Mouse (Mus musculus) CH12.LX (cell line): ENCODE data around the gene Gm49383. TPM values are rescaled to one million over a fixed set of nuclear protein-coding genes. Genes with fewer than 3 reads are reported as not detected.
A peak's percentile ranks its signal among the peaks of the same experiment; 100 is the strongest.

Experiments used
- DNase-seq: peaks from one replicate; pipeline ENCODE4 v3.0.0-alpha.2; 2013; ENCODE audit errors: extremely low read depth
- H3K27ac ChIP-seq: 2 replicates; pipeline ENCODE4 v1.5.1; 2012; ENCODE audit warnings: low read depth, mild to moderate bottlenecking, control low read depth, moderate library complexity; ENCODE audit not compliant: insufficient read depth
- H3K27me3 ChIP-seq: replicated peaks from 2 replicates; pipeline ENCODE3; 2012; ENCODE audit warnings: inconsistent platforms
- H3K36me3 ChIP-seq, 2 experiments: replicated peaks in 1 of 2; 2 replicates each; pipeline versions ENCODE3 to v1.6.1; 2012; ENCODE audit warnings: inconsistent platforms in 1 of 2, low read length in 1 of 2, mild to moderate bottlenecking in 1 of 2, mixed read lengths in 1 of 2, moderate library complexity in 1 of 2; ENCODE audit not compliant: control insufficient read depth in 1 of 2, insufficient read depth in 1 of 2
- H3K4me1 ChIP-seq, 2 experiments: 2 replicates each; pipeline ENCODE4 v1.6.1; 2012; ENCODE audit warnings: inconsistent platforms in 1 of 2, moderate library complexity in 1 of 2; ENCODE audit not compliant: insufficient read depth in 2 of 2, control insufficient read depth in 1 of 2
- H3K4me2 ChIP-seq: 2 replicates; pipeline ENCODE4 v1.6.1; 2012; ENCODE audit warnings: low read depth, mild to moderate bottlenecking, control low read depth; ENCODE audit not compliant: poor library complexity, insufficient read depth, severe bottlenecking
- H3K4me3 ChIP-seq, 3 experiments: fragments of 150-350 bp in 1 of 3; sonication (generic) in 1 of 3; replicated peaks in 1 of 3; 2 replicates each; pipeline versions ENCODE3 to v1.5.1; 2011 to 2012; ENCODE audit warnings: low read depth in 2 of 3, low read length in 2 of 3, mild to moderate bottlenecking in 2 of 3, moderate library complexity in 2 of 3, control low read depth in 1 of 3, improper control_type of control experiment in 1 of 3, inconsistent platforms in 1 of 3, mixed read lengths in 1 of 3; ENCODE audit not compliant: poor library complexity in 1 of 3
- H3K79me2 ChIP-seq: replicated peaks from 2 replicates; pipeline ENCODE4 v1.6.1; 2012; ENCODE audit warnings: mild to moderate bottlenecking, moderate library complexity; ENCODE audit not compliant: control insufficient read depth, poor library complexity, insufficient read depth, severe bottlenecking; ENCODE audit errors: extremely low read depth
- H3K9ac ChIP-seq: 2 replicates; pipeline ENCODE4 v1.6.1; 2012; ENCODE audit warnings: low read depth, mild to moderate bottlenecking, control low read depth, moderate library complexity; ENCODE audit not compliant: insufficient read depth
- H3K9me3 ChIP-seq: replicated peaks from 2 replicates; pipeline ENCODE3; 2012; ENCODE audit warnings: low read length, inconsistent platforms, mixed read lengths
- BHLHE40 ChIP-seq: IDR thresholded peaks from 2 replicates; pipeline ENCODE4 v1.6.1; 2011; ENCODE audit warnings: mild to moderate bottlenecking, low read depth, low read length, improper control_type of control experiment
- CHD1 ChIP-seq: IDR thresholded peaks from 2 replicates; pipeline ENCODE4 v1.6.1; 2012; ENCODE audit warnings: low read depth, low read length, improper control_type of control experiment, inconsistent platforms
- CHD2 ChIP-seq: IDR thresholded peaks from 2 replicates; pipeline ENCODE4 v1.6.1; 2011; ENCODE audit warnings: low read length, improper control_type of control experiment
- CTCF ChIP-seq, 2 experiments: IDR thresholded peaks in 1 of 2; conservative IDR thresholded peaks in 1 of 2; 2 replicates each; pipeline ENCODE4 v1.5.1; 2011 to 2012; ENCODE audit warnings: low read depth in 2 of 2, low read length in 2 of 2, improper control_type of control experiment in 1 of 2, inconsistent platforms in 1 of 2, mild to moderate bottlenecking in 1 of 2, moderate library complexity in 1 of 2
- E2F4 ChIP-seq: IDR thresholded peaks from 2 replicates; pipeline ENCODE4 v1.6.1; 2011; ENCODE audit warnings: low read depth, low read length, improper control_type of control experiment; ENCODE audit not compliant: insufficient replicate concordance
- ELF1 ChIP-seq: IDR thresholded peaks from 2 replicates; pipeline ENCODE4 v1.6.1; 2014; ENCODE audit warnings: low read depth, mild to moderate bottlenecking, inconsistent platforms, low read length, improper control_type of control experiment
- EP300 ChIP-seq: IDR thresholded peaks from 2 replicates; pipeline ENCODE4 v1.6.1; 2011; ENCODE audit warnings: low read length, improper control_type of control experiment
- ETS1 ChIP-seq: conservative IDR thresholded peaks from 2 replicates; pipeline ENCODE4 v1.6.1; 2012; ENCODE audit warnings: low read depth, mild to moderate bottlenecking, inconsistent platforms, low read length, improper control_type of control experiment, moderate library complexity
- GABPA ChIP-seq: IDR thresholded peaks from 2 replicates; pipeline ENCODE4 v1.6.1; 2012; ENCODE audit warnings: low read depth, low read length, improper control_type of control experiment, inconsistent platforms; ENCODE audit not compliant: insufficient replicate concordance
- HCFC1 ChIP-seq: IDR thresholded peaks from 2 replicates; pipeline ENCODE4 v1.6.1; 2012; ENCODE audit warnings: low read depth, mild to moderate bottlenecking, inconsistent platforms, low read length, improper control_type of control experiment
- IRF4 ChIP-seq: IDR thresholded peaks from 2 replicates; pipeline ENCODE4 v1.6.1; 2014; ENCODE audit warnings: low read depth, mild to moderate bottlenecking, inconsistent platforms, low read length, improper control_type of control experiment
- JUN ChIP-seq: IDR thresholded peaks from 2 replicates; pipeline ENCODE4 v1.6.1; 2011; ENCODE audit warnings: low read depth, mild to moderate bottlenecking, low read length, improper control_type of control experiment, moderate library complexity; ENCODE audit not compliant: insufficient read depth
- JUND ChIP-seq: conservative IDR thresholded peaks from 2 replicates; pipeline ENCODE4 v1.6.1; 2011; ENCODE audit warnings: low read depth, low read length, improper control_type of control experiment
- KAT2A ChIP-seq: IDR thresholded peaks from 2 replicates; pipeline ENCODE4 v1.6.1; 2012; ENCODE audit warnings: low read length, improper control_type of control experiment, inconsistent platforms; ENCODE audit not compliant: insufficient replicate concordance
- MAFK ChIP-seq: IDR thresholded peaks from 2 replicates; pipeline ENCODE4 v1.6.1; 2011; ENCODE audit warnings: low read length, improper control_type of control experiment; ENCODE audit not compliant: insufficient replicate concordance
- MAX ChIP-seq: IDR thresholded peaks from 2 replicates; pipeline ENCODE4 v1.6.1; 2011; ENCODE audit warnings: low read length, improper control_type of control experiment
- MAZ ChIP-seq: IDR thresholded peaks from 2 replicates; pipeline ENCODE4 v1.6.1; 2012; ENCODE audit warnings: low read depth, mild to moderate bottlenecking, inconsistent platforms, low read length, improper control_type of control experiment, moderate library complexity
- MEF2A ChIP-seq: IDR thresholded peaks from 2 replicates; pipeline ENCODE4 v1.6.1; 2014; ENCODE audit warnings: low read depth, mild to moderate bottlenecking, inconsistent platforms, low read length, improper control_type of control experiment, borderline replicate concordance
- MXI1 ChIP-seq: IDR thresholded peaks from 2 replicates; pipeline ENCODE4 v1.6.1; 2011; ENCODE audit warnings: mild to moderate bottlenecking, low read depth, low read length, improper control_type of control experiment
- MYC ChIP-seq: IDR thresholded peaks from 2 replicates; pipeline ENCODE4 v1.6.1; 2011; ENCODE audit warnings: low read depth, mild to moderate bottlenecking, improper control_type of control experiment, low read length
- NELFE ChIP-seq: IDR thresholded peaks from 2 replicates; pipeline ENCODE4 v1.6.1; 2011; ENCODE audit warnings: low read depth, low read length, improper control_type of control experiment
- NRF1 ChIP-seq: IDR thresholded peaks from 2 replicates; pipeline ENCODE4 v1.6.1; 2014; ENCODE audit warnings: low read depth, mild to moderate bottlenecking, inconsistent platforms, low read length, improper control_type of control experiment, moderate library complexity
- PAX5 ChIP-seq: IDR thresholded peaks from 2 replicates; pipeline ENCODE4 v1.6.1; 2012; ENCODE audit warnings: low read length, inconsistent platforms, mixed read lengths
- POLR2A ChIP-seq: IDR thresholded peaks from 2 replicates; pipeline ENCODE4 v1.6.1; 2011; ENCODE audit warnings: low read depth, mild to moderate bottlenecking, improper control_type of control experiment, low read length
- POLR2AphosphoS2 ChIP-seq: IDR thresholded peaks from 2 replicates; pipeline ENCODE4 v1.6.1; 2011; ENCODE audit warnings: low read depth, low read length, improper control_type of control experiment
- RAD21 ChIP-seq: IDR thresholded peaks from 2 replicates; pipeline ENCODE4 v1.6.1; 2011; ENCODE audit warnings: low read depth, mild to moderate bottlenecking, low read length, improper control_type of control experiment, moderate library complexity
- RCOR1 ChIP-seq: conservative IDR thresholded peaks from 2 replicates; pipeline ENCODE4 v1.6.1; 2012; ENCODE audit warnings: low read depth, mild to moderate bottlenecking, inconsistent platforms, low read length, improper control_type of control experiment
- SIN3A ChIP-seq: IDR thresholded peaks from 2 replicates; pipeline ENCODE4 v1.6.1; 2012; ENCODE audit warnings: low read length, improper control_type of control experiment, inconsistent platforms
- SMC3 ChIP-seq: IDR thresholded peaks from 2 replicates; pipeline ENCODE4 v1.6.1; 2011; ENCODE audit warnings: low read depth, low read length, improper control_type of control experiment
- TBP ChIP-seq: conservative IDR thresholded peaks from 2 replicates; pipeline ENCODE4 v1.6.1; 2011; ENCODE audit warnings: low read depth, low read length, improper control_type of control experiment
- TCF12 ChIP-seq: IDR thresholded peaks from 2 replicates; pipeline ENCODE4 v1.6.1; 2014; ENCODE audit warnings: low read depth, mild to moderate bottlenecking, inconsistent platforms, low read length, improper control_type of control experiment
- UBTF ChIP-seq: IDR thresholded peaks from 2 replicates; pipeline ENCODE4 v1.6.1; 2012; ENCODE audit warnings: low read depth, mild to moderate bottlenecking, inconsistent platforms, low read length, improper control_type of control experiment, moderate library complexity
- USF1 ChIP-seq: IDR thresholded peaks from 2 replicates; pipeline ENCODE4 v1.6.1; 2014; ENCODE audit warnings: low read depth, mild to moderate bottlenecking, inconsistent platforms, low read length, improper control_type of control experiment
- USF2 ChIP-seq: conservative IDR thresholded peaks from 2 replicates; pipeline ENCODE4 v1.6.1; 2011; ENCODE audit warnings: low read depth, low read length, improper control_type of control experiment
- ZC3H11A ChIP-seq: IDR thresholded peaks from 2 replicates; pipeline ENCODE4 v1.6.1; 2012; ENCODE audit warnings: low read depth, mild to moderate bottlenecking, inconsistent platforms, low read length, improper control_type of control experiment
- ZKSCAN1 ChIP-seq: IDR thresholded peaks from 2 replicates; pipeline ENCODE4 v1.6.1; 2012; ENCODE audit warnings: low read depth, inconsistent platforms, low read length, improper control_type of control experiment, borderline replicate concordance
- ZMIZ1 ChIP-seq: IDR thresholded peaks from 2 replicates; pipeline ENCODE4 v1.6.1; 2012; ENCODE audit warnings: low read depth, mild to moderate bottlenecking, inconsistent platforms, low read length, improper control_type of control experiment
- ZNF384 ChIP-seq: IDR thresholded peaks from 2 replicates; pipeline ENCODE4 v1.6.1; 2012; ENCODE audit warnings: low read depth, low read length, improper control_type of control experiment, inconsistent platforms
- dilution Hi-C: fragments of 300-500 bp; cut with MboI; formaldehyde crosslinking; loops from 2 replicates; pipeline ENCODE4 v1.14.3; 2020; ENCODE audit warnings: low sequenced_read_pairs; ENCODE audit not compliant: extremely low pct_unique_long_range_greater_than_20kb, extremely low pct_ligation_motif_present
- in situ Hi-C: fragments of 300-500 bp; cut with MboI; formaldehyde crosslinking; loops from 3 replicates; pipeline ENCODE4 v1.14.3; 2019; ENCODE audit warnings: low sequenced_read_pairs, low pct_ligation_motif_present, low pct_unique_long_range_greater_than_20kb, mixed read lengths
- polyA plus RNA-seq: library from polyadenylated mRNA; unstranded; fragments of >175 nt; gene quantifications from 2 replicates; pipeline ENCODE4 v1.2.1, GENCODE M21; 2012; ENCODE audit warnings: low read depth; ENCODE audit not compliant: insufficient read length
- total RNA-seq, 2 experiments: library from RNA; depleted of rRNA; stranded (reverse); fragments of 300-350 nt in 1 of 2; fragments of >200 nt in 1 of 2; gene quantifications; 2 replicates each; pipeline ENCODE4 v1.2.3; 2012 to 2014

The Gm49383 gene
- total and polyA plus RNA-seq, 3 experiments, result 19.1 to 52.1 (median 21.3) TPM

GRCm38 (mm10) chr12:69213186-69213777 is 16.4 kb upstream of the Gm49383 start:
- Histone ChIP-seq H3K9ac (no peak overlapping the region), H3K79me2 (no peaks in the 10 kb centered on the region), H3K4me2 (no peak overlapping the region), H3K9me3 (no peaks in the 10 kb centered on the region), H3K4me1 (peaks cover 4 to 65% of the 10 kb centered on the region in 2 experiments; a peak in 2 of 4 replicates), H3K27me3 (no peaks in the 10 kb centered on the region), H3K4me3 (no peak overlapping the region), H3K36me3 (peaks cover 37 to 65% of the 10 kb centered on the region in 2 experiments)
- dilution Hi-C loops (no loop called here), in situ Hi-C loops (loop anchor here (25.0 kb wide), 2 partner anchors 374 to 474 kb away; partner anchors contain the start of genes Sos2 and Vcpkmt)
- TF ChIP-seq SIN3A (peak; percentile 83; the same call in 1 of the 2 replicates), IRF4 (peak; percentile 89), TBP (0 out of 2 replicates have a peak, but pooled peaks have one; percentile 35), RCOR1 (peak; percentile 95), HCFC1 (peak; percentile 42), ETS1 (peak; percentile 91), POLR2A (no peak), USF2 (no peak), ELF1 (peak; percentile 60), NELFE (no peak), MYC (peak; percentile 40; the same call in 1 of the 2 replicates), CHD1 (no peak; the same call in 1 of the 2 replicates), MAX (peak; percentile 69), RAD21 (no peak), ZMIZ1 (peak; percentile 83; the same call in 1 of the 2 replicates), USF1 (no peak), NRF1 (no peak), BHLHE40 (peak; percentile 84), JUN (no peak; the same call in 1 of the 2 replicates), MEF2A (peak; percentile 92), E2F4 (0 out of 2 replicates have a peak, but pooled peaks have one; percentile 34), ZNF384 (peak; percentile 82), TCF12 (peak; percentile 99), POLR2AphosphoS2 (no peak), KAT2A (0 out of 2 replicates have a peak, but pooled peaks have one; percentile 60), UBTF (0 out of 2 replicates have a peak, but pooled peaks have one; percentile 39), CTCF (conservative IDR thresholded peaks at IDR 0.05 in 1 of 2, IDR thresholded peaks at IDR 0.05 in 1 of 2; ENCODE audit: low read depth in 2 of 2, low read length in 2 of 2) (peak in 1 of 2 experiments; percentile 25; a peak in 1 of 4 replicates), EP300 (peak; percentile 95), CHD2 (peak; percentile 85), MXI1 (peak; percentile 22; the same call in 1 of the 2 replicates), SMC3 (no peak), GABPA (no peak), MAZ (peak; percentile 86; the same call in 1 of the 2 replicates), JUND (peak; percentile 58; the same call in 1 of the 2 replicates), ZKSCAN1 (no peak), PAX5 (no peak), MAFK (peak; percentile 88), ZC3H11A (no peak)
- TF ChIP-seq, all 38 proteins: peak for 24
- H3K27ac ChIP-seq, result peak overlapping the region; percentile 52
- DNase-seq, result peak; percentile 94
